Mouse (Mus musculus) ES-E14 (cell line): Measurements from ENCODE around the gene Eif3l. TPM values are rescaled to one million over a fixed set of nuclear protein-coding genes. Genes with fewer than 3 reads are reported as not detected.

ENCODE experiments used
- DNase-seq: peaks from one replicate; pipeline ENCODE4 v3.0.0-alpha.2; 2013; ENCODE audit warnings: low read depth, low spot score
- H3K27ac ChIP-seq: 2 replicates; pipeline ENCODE4 v1.5.1; 2012; ENCODE audit warnings: low read depth, mild to moderate bottlenecking, low read length, moderate library complexity, mixed read lengths; ENCODE audit not compliant: poor library complexity, insufficient read depth, severe bottlenecking
- H3K36me3 ChIP-seq: 2 replicates; pipeline ENCODE4 v1.6.1; 2012; ENCODE audit warnings: mild to moderate bottlenecking, low read length, moderate library complexity, mixed read lengths; ENCODE audit not compliant: control insufficient read depth, poor library complexity, insufficient read depth, severe bottlenecking
- H3K4me1 ChIP-seq, 2 experiments: fragments of 150-350 bp in 1 of 2; sonication (generic) in 1 of 2; 2 replicates each; pipeline ENCODE4 v1.6.1; 2012; ENCODE audit warnings: low read length in 2 of 2, mild to moderate bottlenecking in 1 of 2, mixed read lengths in 1 of 2; ENCODE audit not compliant: control insufficient read depth in 2 of 2, insufficient read depth in 2 of 2, poor library complexity in 1 of 2
- H3K4me3 ChIP-seq, 2 experiments: fragments of 150-350 bp in 1 of 2; sonication (generic) in 1 of 2; 2 replicates each; pipeline ENCODE4 v1.5.1; 2012; ENCODE audit warnings: low read length in 2 of 2, low read depth in 1 of 2, mild to moderate bottlenecking in 1 of 2, mixed read lengths in 1 of 2; ENCODE audit not compliant: insufficient read depth in 1 of 2, poor library complexity in 1 of 2, severe bottlenecking in 1 of 2
- H3K9ac ChIP-seq: 2 replicates; pipeline ENCODE4 v1.6.1; 2012; ENCODE audit warnings: low read depth, mild to moderate bottlenecking, low read length, mixed read lengths; ENCODE audit not compliant: poor library complexity, insufficient read depth, severe bottlenecking
- H3K9me3 ChIP-seq: fragments of 150-350 bp; sonication (generic); 2 replicates; pipeline ENCODE4 v1.6.1; 2012; ENCODE audit warnings: low read depth, mild to moderate bottlenecking, low read length; ENCODE audit not compliant: control insufficient read depth, insufficient read depth
- CHD2 ChIP-seq: IDR thresholded peaks from 2 replicates; pipeline ENCODE4 v1.6.1; 2014; ENCODE audit warnings: mild to moderate bottlenecking, low read depth, low read length, inconsistent platforms
- HCFC1 ChIP-seq: IDR thresholded peaks from 2 replicates; pipeline ENCODE4 v1.6.1; 2012; ENCODE audit warnings: low read length, inconsistent platforms, borderline replicate concordance; ENCODE audit not compliant: insufficient read depth
- MAFK ChIP-seq: IDR thresholded peaks from 2 replicates; pipeline ENCODE4 v1.6.1; 2014; ENCODE audit warnings: mild to moderate bottlenecking, low read depth, low read length, inconsistent platforms; ENCODE audit not compliant: insufficient read depth
- ZC3H11A ChIP-seq: IDR thresholded peaks from 2 replicates; pipeline ENCODE4 v1.6.1; 2012; ENCODE audit warnings: low read depth, mild to moderate bottlenecking, inconsistent platforms, low read length, borderline replicate concordance
- ZNF384 ChIP-seq: IDR thresholded peaks from 2 replicates; pipeline ENCODE4 v1.6.1; 2012; ENCODE audit warnings: low read depth, low read length, inconsistent platforms
- in situ Hi-C, 2 experiments: fragments of 600-800 bp; cut with MboI; formaldehyde crosslinking; loops; one replicate each; pipeline ENCODE4 v1.15.1; 2025; ENCODE audit warnings: low sequenced_read_pairs in 2 of 2, inconsistent platforms in 1 of 2; ENCODE audit not compliant: unreplicated experiment in 2 of 2
- total RNA-seq: library from RNA; depleted of rRNA; stranded (reverse); fragments of 300-350 nt; gene quantifications from 2 replicates; pipeline ENCODE4 v1.2.3, GENCODE M21; 2012

Gene Eif3l
- total RNA-seq, 1 experiment, result 380 TPM

DNA sequence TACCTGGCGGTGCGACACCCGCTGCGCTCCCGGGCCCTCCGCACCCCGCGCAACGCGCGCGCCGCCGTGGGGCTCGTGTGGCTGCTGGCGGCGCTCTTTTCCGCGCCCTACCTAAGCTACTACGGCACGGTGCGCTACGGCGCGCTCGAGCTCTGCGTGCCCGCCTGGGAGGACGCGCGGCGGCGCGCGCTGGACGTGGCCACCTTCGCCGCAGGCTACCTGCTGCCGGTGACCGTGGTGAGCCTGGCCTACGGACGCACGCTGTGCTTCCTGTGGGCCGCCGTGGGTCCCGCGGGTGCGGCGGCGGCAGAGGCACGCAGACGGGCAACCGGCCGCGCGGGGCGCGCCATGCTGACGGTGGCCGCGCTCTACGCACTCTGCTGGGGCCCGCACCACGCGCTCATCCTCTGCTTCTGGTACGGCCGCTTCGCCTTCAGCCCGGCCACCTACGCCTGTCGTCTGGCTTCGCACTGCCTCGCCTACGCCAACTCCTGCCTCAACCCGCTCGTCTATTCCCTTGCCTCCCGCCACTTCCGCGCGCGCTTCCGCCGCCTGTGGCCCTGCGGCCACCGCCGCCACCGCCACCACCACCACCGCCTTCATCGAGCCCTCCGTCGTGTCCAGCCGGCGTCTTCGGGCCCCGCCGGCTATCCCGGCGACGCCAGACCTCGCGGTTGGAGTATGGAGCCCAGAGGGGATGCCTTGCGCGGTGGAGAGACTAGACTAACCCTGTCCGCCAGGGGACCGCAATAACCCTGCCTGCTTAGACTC is 32.1 kb upstream of the Eif3l start:
- peak overlapping the region; percentile 80 to 87 for H3K4me3 ChIP-seq
- DNase-seq, result no peak
- H3K27ac ChIP-seq, result no peak overlapping the region

DNA sequence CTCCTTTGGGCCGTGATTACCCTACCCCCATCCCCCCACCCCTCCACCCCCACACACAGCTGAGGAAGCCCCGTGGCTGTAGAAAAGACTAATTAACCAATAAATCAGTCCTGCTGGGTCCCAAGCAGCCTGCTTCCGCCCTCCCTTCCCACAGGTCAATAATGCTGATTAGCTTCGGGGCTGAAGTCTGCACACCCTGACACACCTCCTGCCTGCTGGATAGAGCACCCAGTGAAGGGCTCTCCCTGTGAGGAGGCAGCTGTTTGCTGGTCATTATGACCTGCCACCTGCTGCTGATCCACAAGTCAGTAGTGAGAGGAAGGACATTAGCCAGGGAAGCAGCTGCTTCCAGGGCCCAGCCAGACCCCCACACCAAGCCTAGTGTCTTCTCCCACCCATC is 30.1 kb upstream of the Eif3l start:
- no peak overlapping the region for H3K4me3 ChIP-seq
- H3K9me3 ChIP-seq, result no peaks in the 10 kb centered on the region
- peaks cover 2 to 13% of the 10 kb centered on the region in 2 experiments; a peak in 1 of 4 replicates for H3K4me1 ChIP-seq
- H3K36me3 ChIP-seq, result no peaks in the 10 kb centered on the region
- H3K27ac ChIP-seq, result no peak overlapping the region
- in situ Hi-C loops, result no loop called here
- no peak for TF ChIP-seq HCFC1
- no peak for TF ChIP-seq MAFK
- TF ChIP-seq ZNF384, result no peak
- TF ChIP-seq ZC3H11A, result no peak
- TF ChIP-seq CHD2, result no peak
- no peak for DNase-seq
- H3K9ac ChIP-seq, result no peak overlapping the region

More for the DNA sequence above, 32.1 kb upstream of the Eif3l start:
- Histone ChIP-seq H3K36me3 (no peaks in the 10 kb centered on the region), H3K4me1 (peaks cover 2 to 21% of the 10 kb centered on the region in 2 experiments; a peak in 2 of 4 replicates), H3K9ac (peak overlapping the region; percentile 75), H3K9me3 (no peaks in the 10 kb centered on the region)
- in situ Hi-C loops, result no loop called here
- TF ChIP-seq ZC3H11A (no peak), CHD2 (no peak), HCFC1 (no peak), MAFK (no peak)

DNA sequence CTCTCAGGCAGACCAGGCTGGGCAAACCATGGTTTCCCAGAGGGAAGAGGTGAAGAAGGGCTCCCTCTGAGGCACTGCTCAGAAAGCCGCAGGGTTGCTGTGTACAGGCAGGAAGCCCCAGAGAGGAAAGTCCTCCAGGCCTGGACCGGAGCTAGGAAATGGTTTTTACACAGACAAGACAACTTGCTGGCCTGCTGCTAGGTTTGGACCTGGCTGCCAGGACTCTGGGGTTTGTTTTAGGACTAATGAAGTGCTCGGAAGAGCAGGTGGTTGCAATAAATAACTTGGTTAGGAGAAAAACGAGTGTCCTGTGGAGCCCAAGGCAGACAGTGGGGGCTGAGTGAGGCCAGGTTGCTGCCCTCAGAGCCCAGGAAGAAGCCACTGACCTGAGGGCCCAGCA is 26.8 kb upstream of the Eif3l start:
- H3K36me3 ChIP-seq, result no peaks in the 10 kb centered on the region
- in situ Hi-C loops, result no loop called here
- peaks cover 12 to 14% of the 10 kb centered on the region in 2 experiments; a peak in 2 of 4 replicates for H3K4me1 ChIP-seq

DNA sequence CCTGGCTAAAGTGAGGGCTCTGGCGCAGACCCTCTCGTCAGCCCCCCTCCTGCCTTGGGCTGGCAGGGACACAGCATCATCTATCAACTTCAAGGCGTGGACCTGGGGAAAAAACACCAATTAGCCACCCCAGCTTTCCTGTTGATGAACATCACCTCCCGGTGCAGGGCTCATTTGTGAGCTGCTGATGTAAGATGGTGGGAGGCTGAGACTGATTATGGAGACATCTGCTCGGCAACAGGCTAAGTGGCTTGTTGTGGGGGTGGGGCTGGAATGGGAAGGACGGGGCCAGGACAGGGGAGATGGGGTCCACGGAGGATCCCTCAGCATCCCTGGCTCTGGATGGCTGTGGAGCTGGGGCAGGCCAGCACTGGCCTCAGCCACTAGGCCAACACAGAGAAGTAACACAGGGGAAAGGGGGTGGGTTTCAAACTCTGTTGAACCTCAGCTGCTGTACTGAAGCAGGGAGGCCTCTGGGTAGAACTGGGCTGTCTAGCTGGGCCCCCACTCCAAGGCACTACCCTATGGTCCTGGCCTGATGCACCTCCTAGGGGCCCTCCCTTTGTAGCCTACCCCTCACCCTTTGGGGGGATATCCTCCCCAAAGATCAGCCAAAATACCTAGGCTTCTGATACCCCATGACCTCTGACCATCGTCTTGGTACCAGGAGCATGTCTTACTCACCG is 24.7 kb upstream of the Eif3l start:
- no peak for DNase-seq
- no peaks in the 10 kb centered on the region for H3K9me3 ChIP-seq
- peaks cover 11 to 12% of the 10 kb centered on the region in 2 experiments; a peak in 2 of 4 replicates for H3K4me1 ChIP-seq
- H3K9ac ChIP-seq, result no peak overlapping the region
- TF ChIP-seq CHD2 (no peak), MAFK (no peak), ZNF384 (no peak), ZC3H11A (no peak), HCFC1 (no peak)
- no peak overlapping the region for H3K27ac ChIP-seq
- H3K4me3 ChIP-seq, result no peak overlapping the region
- peaks cover 15% of the 10 kb centered on the region; the same call in 1 of the 2 replicates for H3K36me3 ChIP-seq
- in situ Hi-C loops, result no loop called here

More for the DNA sequence above, 26.8 kb upstream of the Eif3l start:
- no peak overlapping the region for H3K27ac ChIP-seq
- no peak overlapping the region for H3K9ac ChIP-seq
- TF ChIP-seq ZC3H11A (no peak), CHD2 (no peak), ZNF384 (no peak), HCFC1 (no peak), MAFK (no peak)
- H3K9me3 ChIP-seq, result no peaks in the 10 kb centered on the region
- DNase-seq, result no peak
- H3K4me3 ChIP-seq, result no peak overlapping the region
